Mouse (Mus musculus) left cerebral cortex, postnatal 4 days (tissue): ENCODE measurements around the gene S1pr1. TPM values are rescaled to one million over a fixed set of nuclear protein-coding genes. Genes with fewer than 3 reads are reported as not detected.

Source experiments
- DNase-seq: peaks from one replicate; pipeline ENCODE4 v3.0.0-alpha.2; 2022
- intact Hi-C: fragments of 180-260 bp; cut with DNase I; formaldehyde crosslinking; loops from one replicate; pipeline ENCODE4 v1.15.1; 2025
- total RNA-seq, 2 experiments: library from RNA; stranded (reverse); gene quantifications; 2 replicates each; pipeline ENCODE4 v1.2.3; 2021

S1pr1 gene
- total RNA-seq, 2 experiments from 2014 or later, result 27.0 to 27.5 TPM

GRCm38 (mm10) chr3:115713417-115714048 lies 1.3 kb downstream of the S1pr1 start:
- no peak for DNase-seq
- intact Hi-C loops, result loop anchor here (10.0 kb wide), 1 partner anchor 221 kb away; no protein-coding TSS in a partner anchor

GRCm38 (mm10) chr3:115712808-115713200 lies 2.1 kb downstream of the S1pr1 start:
- intact Hi-C loops, result loop anchor here (10.0 kb wide), 1 partner anchor 222 kb away; no protein-coding TSS in a partner anchor
- peak; percentile 71 for DNase-seq

GRCm38 (mm10) chr3:115711924-115712807 lies 2.7 kb downstream of the S1pr1 start:
- intact Hi-C loops, result loop anchor here (10.0 kb wide), 1 partner anchor 223 kb away; no protein-coding TSS in a partner anchor
- DNase-seq, result no peak

- intact Hi-C loops, result loop anchor here (10.0 kb wide), 1 partner anchor 223 kb away; no protein-coding TSS in a partner anchor
- DNase-seq, result no peak
Measured at GRCm38 (mm10) chr3:115711393-115711792, 3.5 kb downstream of the S1pr1 start.

GRCm38 (mm10) chr3:115710051-115710450 lies 4.8 kb downstream of the S1pr1 start:
- DNase-seq, result no peak
- intact Hi-C loops, result loop anchor here (10.0 kb wide), 1 partner anchor 225 kb away; no protein-coding TSS in a partner anchor

GRCm38 (mm10) chr3:115709118-115709574 lies 5.7 kb downstream of the S1pr1 start:
- intact Hi-C loops, result no loop called here
- DNase-seq, result no peak

GRCm38 (mm10) chr3:115706736-115707135 lies 8.1 kb downstream of the S1pr1 start:
- intact Hi-C loops, result loop anchor here (1.0 kb wide), 1 partner anchor 113 kb away; no protein-coding TSS in a partner anchor
- DNase-seq, result no peak

GRCm38 (mm10) chr3:115704254-115704908 lies 10.5 kb downstream of the S1pr1 start:
- no peak for DNase-seq
- intact Hi-C loops, result no loop called here

- intact Hi-C loops, result no loop called here
- DNase-seq, result no peak
Measured at GRCm38 (mm10) chr3:115703720-115704119, 11.2 kb downstream of the S1pr1 start.

GRCm38 (mm10) chr3:115702089-115702488 lies 12.8 kb downstream of the S1pr1 start:
- intact Hi-C loops, result no loop called here
- DNase-seq, result no peak

GRCm38 (mm10) chr3:115695194-115695891 lies 19.5 kb downstream of the S1pr1 start:
- intact Hi-C loops, result no loop called here

GRCm38 (mm10) chr3:115694168-115694567 lies 20.7 kb downstream of the S1pr1 start:
- intact Hi-C loops, result no loop called here
- DNase-seq, result no peak

More at GRCm38 (mm10) chr3:115695194-115695891, 19.5 kb downstream of the S1pr1 start:
- no peak for DNase-seq

GRCm38 (mm10) chr3:115693390-115693789 lies 21.5 kb downstream of the S1pr1 start:
- intact Hi-C loops, result no loop called here

GRCm38 (mm10) chr3:115692857-115693256 lies 22.0 kb downstream of the S1pr1 start:
- intact Hi-C loops, result no loop called here
- DNase-seq, result no peak

More at GRCm38 (mm10) chr3:115693390-115693789, 21.5 kb downstream of the S1pr1 start:
- no peak for DNase-seq

- intact Hi-C loops, result no loop called here
- DNase-seq, result no peak
Measured at GRCm38 (mm10) chr3:115692384-115692783, 22.5 kb downstream of the S1pr1 start.

GRCm38 (mm10) chr3:115689920-115690319 lies 25.0 kb downstream of the S1pr1 start:
- intact Hi-C loops, result no loop called here
- no peak for DNase-seq

GRCm38 (mm10) chr3:115689352-115689751 lies 25.5 kb downstream of the S1pr1 start:
- intact Hi-C loops, result no loop called here
- DNase-seq, result no peak

- intact Hi-C loops, result no loop called here
- no peak for DNase-seq
Measured at GRCm38 (mm10) chr3:115687821-115688220, 27.1 kb downstream of the S1pr1 start.

GRCm38 (mm10) chr3:115682328-115683088 lies 32.4 kb downstream of the S1pr1 start:
- no peak for DNase-seq
- intact Hi-C loops, result no loop called here
